Mouse (Mus musculus): ENCODE measurements around the gene Klf2.
A peak's percentile ranks its signal among the peaks of the same experiment; 100 is the strongest.

DNA sequence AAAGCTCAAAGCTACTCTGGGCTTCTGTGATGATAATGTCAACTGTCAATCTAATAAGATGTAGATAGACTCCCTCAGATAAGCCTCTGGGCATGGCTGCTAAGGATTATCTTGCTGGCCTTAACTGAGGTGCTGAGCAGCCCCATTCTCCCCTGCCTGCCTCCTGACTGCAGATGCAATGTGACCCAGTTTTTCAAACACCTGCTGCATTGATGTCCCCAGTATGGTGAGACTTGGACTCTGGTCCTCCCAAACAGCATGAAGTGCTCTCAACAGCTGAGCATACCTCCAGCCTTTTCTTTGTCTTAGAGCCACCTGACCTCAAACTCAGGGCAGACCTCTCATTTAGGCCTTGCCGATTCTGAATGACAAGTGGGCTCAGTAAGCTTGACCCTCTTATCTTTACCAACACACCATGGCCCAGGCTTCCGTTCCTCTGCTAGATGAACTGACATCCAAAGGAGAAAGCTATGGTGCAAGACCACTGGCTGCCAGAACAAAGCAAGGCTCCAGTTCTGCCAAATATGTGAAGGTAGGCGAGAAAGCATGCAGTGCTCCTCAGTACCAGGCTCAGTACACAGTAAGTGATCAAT, 5.8 kb upstream of the Klf2 start:
- TF ChIP-seq CTCF (IDR thresholded peaks at IDR 0.05; ENCODE audit: low read depth, low read length) = no peak
- TF ChIP-seq EP300 (IDR thresholded peaks at IDR 0.05; ENCODE audit: insufficient read depth, low read depth, low read length) = peak; percentile 69; the same call in 1 of the 2 replicates

Data from ES-Bruce4 (cell line).